Mouse (Mus musculus): ENCODE results near the gene Csnk1e.

DNA sequence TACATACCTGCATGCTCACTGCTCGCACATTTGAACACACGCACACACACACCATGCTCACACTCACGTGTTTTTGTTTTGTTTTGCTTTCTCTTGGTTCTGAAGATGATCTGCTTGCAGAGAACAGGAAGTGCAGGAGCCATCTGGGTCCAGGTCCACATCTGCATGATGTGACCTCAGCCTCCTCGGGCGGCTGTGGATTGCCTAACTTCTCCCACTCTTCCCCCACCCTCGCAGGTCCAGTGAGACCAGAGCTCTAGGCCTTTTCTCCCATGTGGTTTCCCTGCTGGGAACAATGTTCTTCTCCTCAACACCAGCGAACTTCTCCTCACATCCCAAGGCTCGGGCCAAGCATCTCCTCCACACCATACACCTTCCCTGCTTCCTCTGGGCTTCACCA is 41.6 kb downstream of the Csnk1e start:
- no peak for TF ChIP-seq POLR2A (IDR thresholded peaks at IDR 0.05; ENCODE audit: borderline replicate concordance, insufficient read depth, low read length)
- TF ChIP-seq CTCF (IDR thresholded peaks at IDR 0.05; ENCODE audit: borderline replicate concordance, insufficient read depth, low read depth, low read length): no peak

Measured in cerebellum, adult 2 months (tissue).